Mouse (Mus musculus) lung, embryonic 16.5 days (tissue): ENCODE measurements around the gene Castor1. TPM values are rescaled to one million over a fixed set of nuclear protein-coding genes. Genes with fewer than 3 reads are reported as not detected.

Experiments used
- ATAC-seq: fragments of 200-750 bp; cut with Nextera tagmentation; 2 replicates; pipeline ENCODE4 v1.8.0; 2017; ENCODE audit warnings: low read depth, mild to moderate bottlenecking, moderate library complexity
- H3K27ac ChIP-seq: fragments of 300-500 bp; sonication (generic); 2 replicates; pipeline ENCODE4 v1.5.1; 2014; ENCODE audit warnings: mild to moderate bottlenecking, control low read depth, low read length
- H3K27me3 ChIP-seq: fragments of 300-500 bp; sonication (generic); 2 replicates; pipeline ENCODE4 v1.6.1; 2014; ENCODE audit warnings: low read depth, low read length, mixed read lengths; ENCODE audit not compliant: control insufficient read depth, insufficient read depth
- H3K36me3 ChIP-seq: fragments of 300-500 bp; sonication (generic); 2 replicates; pipeline ENCODE4 v1.6.1; 2014; ENCODE audit warnings: low read length; ENCODE audit not compliant: control insufficient read depth, insufficient read depth
- H3K4me1 ChIP-seq: fragments of 300-500 bp; sonication (generic); replicated peaks from 2 replicates; pipeline ENCODE4 v1.6.1; 2014; ENCODE audit warnings: low read length, mixed read lengths; ENCODE audit not compliant: control insufficient read depth, insufficient read depth
- H3K4me2 ChIP-seq: fragments of 300-500 bp; sonication (generic); 2 replicates; pipeline ENCODE4 v1.6.1; 2014; ENCODE audit warnings: low read depth, low read length, control low read depth
- H3K4me3 ChIP-seq: fragments of 300-500 bp; sonication (generic); 2 replicates; pipeline ENCODE4 v1.5.1; 2014; ENCODE audit warnings: mild to moderate bottlenecking, low read length, control low read depth
- H3K9ac ChIP-seq: fragments of 300-500 bp; sonication (generic); 2 replicates; pipeline ENCODE4 v1.6.1; 2014; ENCODE audit warnings: low read length, control low read depth
- H3K9me3 ChIP-seq: fragments of 300-500 bp; sonication (generic); 2 replicates; pipeline ENCODE4 v1.6.1; 2016; ENCODE audit warnings: low read length; ENCODE audit not compliant: control insufficient read depth
- WGBS: fragments of 180-500 bp; shearing (Covaris S2); extraction: QIAGEN DNeasy Blood & Tissue Kit; methylation state at CpG from one replicate; pipeline ENCODE4 v1.1.7; 2014; 5-methylcytosine and 5-hydroxymethylcytosine counted together
- polyA plus RNA-seq: library from polyadenylated mRNA; unstranded; fragments of >200 nt; fragmentation: Nextera tagmentation; extraction: Ambion mirVana; gene quantifications from 2 replicates; pipeline ENCODE4 v1.2.1, GENCODE M21; 2015

Gene Castor1
- polyA plus RNA-seq, 1 experiment from 2014 or later, result 6.5 TPM

DNA sequence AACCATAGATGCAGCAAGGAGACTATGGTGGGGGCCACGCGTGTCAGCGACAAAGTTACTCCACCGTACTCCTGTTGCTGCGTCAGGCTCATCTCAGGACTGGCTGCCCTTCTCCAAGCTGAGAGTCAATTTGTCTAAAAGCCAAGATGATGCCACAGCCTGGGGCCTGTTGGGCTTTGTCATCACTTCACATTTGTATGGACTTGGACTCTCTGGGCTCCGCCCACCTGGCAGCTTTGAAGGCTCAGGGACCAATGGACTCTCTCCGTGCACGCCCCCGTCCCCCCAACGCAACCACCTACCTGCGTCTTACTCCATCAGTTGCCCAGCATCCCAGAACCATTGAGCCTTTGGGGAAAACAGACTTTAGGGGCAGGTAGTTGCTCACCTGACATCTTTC, 53.5 kb downstream of the Castor1 start:
- H3K27ac ChIP-seq, result no peak overlapping the region
- H3K27me3 ChIP-seq, result peaks cover 24% of the 10 kb centered on the region
- no peaks in the 10 kb centered on the region for H3K9me3 ChIP-seq
- ATAC-seq, result no peak
- H3K9ac ChIP-seq, result no peak overlapping the region
- no peak overlapping the region for H3K4me3 ChIP-seq
- 62% methylated on average over 11 of the region's 11 CpGs for WGBS
- no peak overlapping the region for H3K4me2 ChIP-seq
- peaks cover 15% of the 10 kb centered on the region for H3K4me1 ChIP-seq
- no peaks in the 10 kb centered on the region for H3K36me3 ChIP-seq

Other genes starting within 250 kb of the Castor1 start
- 0.24 and 0.38 TPM in 2 replicates for gene 4930556J24Rik, start 241.4 kb upstream of the Castor1 start, polyA plus RNA-seq
- 9.5 and 10.0 TPM in 2 replicates for gene Gal3st1, start 234.6 kb upstream of the Castor1 start, polyA plus RNA-seq
- gene Sec14l4, start 186.8 kb upstream of the Castor1 start, polyA plus RNA-seq, result 24.1 and 29.7 TPM in 2 replicates
- gene Sec14l3, start 153.4 kb upstream of the Castor1 start, polyA plus RNA-seq, result 41.5 and 63.9 TPM in 2 replicates
- 9.5 and 9.6 TPM in 2 replicates for gene Mtfp1, start 122.8 kb upstream of the Castor1 start, polyA plus RNA-seq
- gene Sec14l2, start 94.8 kb upstream of the Castor1 start, polyA plus RNA-seq, result 2.9 and 3.3 TPM in 2 replicates
- 33.6 and 35.7 TPM in 2 replicates for gene Rnf215, start 83.0 kb upstream of the Castor1 start, polyA plus RNA-seq
- 9.2 and 11.4 TPM in 2 replicates for gene Ccdc157, start 57.9 kb upstream of the Castor1 start, polyA plus RNA-seq
- 42.1 and 48.9 TPM in 2 replicates for gene Sf3a1, start 57.9 kb upstream of the Castor1 start, polyA plus RNA-seq
- 30.5 and 34.3 TPM in 2 replicates for gene Tbc1d10a, start 31.4 kb upstream of the Castor1 start, polyA plus RNA-seq
- 0.25 and 0.28 TPM in 2 replicates for gene Osm, start 18.2 kb downstream of the Castor1 start, polyA plus RNA-seq
- gene Lif, start 39.3 kb downstream of the Castor1 start, polyA plus RNA-seq, result 0.44 and 0.68 TPM in 2 replicates
- gene Hormad2, start 222.9 kb downstream of the Castor1 start, polyA plus RNA-seq, result 0.28 and 0.35 TPM in 2 replicates